Comparison of ENCODE assay signal across 16 mouse cellular contexts in genomic region chr15:99727039-99727438, GRCm38 (mm10). TPM values are rescaled to one million over a fixed set of nuclear protein-coding genes. Genes with fewer than 3 reads are reported as not detected.
DNase-seq lines count a peak whose midpoint lies in the region; ATAC-seq and TF ChIP-seq lines count a peak whose summit lies in the region.
"Not testable (repeated sequence)": the region's sequence is repeated elsewhere in the genome, so short reads cannot be mapped to it uniquely, and the experiment has no call there.
"Had no signal": no experiment of that assay in that cellular context is flagged by ENCODE, and none has a peak within 500 bp of the region (broad histone marks: within the 10 kb centered on the region; RNA-seq: fewer than 3 reads in every experiment).

No protein-coding gene starts in this region.

- not testable (repeated sequence) for H3K27me3 ChIP-seq in heart, embryonic 13.5 days (replicated peaks); liver, embryonic 12.5 days (replicated peaks); lung, embryonic 14.5 days (ENCODE audit: insufficient read depth, low read length); myocyte (ENCODE audit: control insufficient read depth, insufficient read depth, insufficient read length)

- H3K79me2 ChIP-seq in myocyte (ENCODE audit: control insufficient read depth, insufficient read depth) = peaks cover 29% of the 10 kb centered on the region

- H3K4me2 ChIP-seq in heart, embryonic 13.5 days = peak overlapping the region; percentile 91; the same call in 1 of the 2 replicates
- H3K4me2 ChIP-seq in liver, embryonic 12.5 days = peak overlapping the region; percentile 89
- H3K4me2 ChIP-seq in lung, embryonic 14.5 days = peak overlapping the region; percentile 71; the same call in 1 of the 2 replicates
- H3K4me2 ChIP-seq in myocyte (ENCODE audit: low read depth) = peak overlapping the region; percentile 92

- not testable (repeated sequence) for TF ChIP-seq POLR2A in myocyte (IDR thresholded peaks at IDR 0.05; ENCODE audit: insufficient read length, low read depth)

- peaks cover 39% of the 10 kb centered on the region for H3K4me1 ChIP-seq in heart, embryonic 13.5 days
- peaks cover 42% of the 10 kb centered on the region for H3K4me1 ChIP-seq in liver, embryonic 12.5 days
- H3K4me1 ChIP-seq in lung, embryonic 14.5 days (ENCODE audit: insufficient read depth) = peaks cover 11% of the 10 kb centered on the region

- not testable (repeated sequence) for H3K9me3 ChIP-seq in heart, embryonic 13.5 days; liver, embryonic 12.5 days (replicated peaks); lung, embryonic 14.5 days (ENCODE audit: low read depth, low read length)

- ATAC-seq in heart, embryonic 13.5 days (ENCODE audit: extremely low read depth, insufficient number of reproducible peaks, low FRiP score, low TSS enrichment); liver, embryonic 12.5 days; lung, embryonic 14.5 days (ENCODE audit: insufficient read depth): not testable (repeated sequence)

- peak; percentile 36 for DNase-seq in CD4-positive helper T cell, adult 2 months (ENCODE audit: low read depth, low spot score)
- peak; percentile 14 for DNase-seq in adipocyte (ENCODE audit: low spot score)
- peak; percentile 63 for DNase-seq in induced T-regulatory cell, adult 2 months (ENCODE audit: low read depth)
- DNase-seq in lung, embryonic 14.5 days = not testable (repeated sequence)

- not testable (repeated sequence) for TF ChIP-seq CTCF in lung, embryonic 14.5 days (IDR thresholded peaks at IDR 0.05; ENCODE audit: low read depth)

- H3K27ac ChIP-seq in heart, embryonic 13.5 days (replicated peaks); liver, embryonic 12.5 days; lung, embryonic 14.5 days (ENCODE audit: low read depth): not testable (repeated sequence)

- H3ac ChIP-seq in myocyte (ENCODE audit: control insufficient read depth, insufficient read length) = not testable (repeated sequence)

- not testable (repeated sequence) for H3K4me3 ChIP-seq in heart, embryonic 13.5 days; liver, embryonic 12.5 days; lung, embryonic 14.5 days (ENCODE audit: low read depth, low read length)
- peak overlapping the region; percentile 52 for H3K4me3 ChIP-seq in myocyte

- WGBS in heart, embryonic 13.5 days = 92% methylated on average over 5 of the region's 5 CpGs
- 83% methylated on average over 4 of the region's 5 CpGs for WGBS in liver, embryonic 12.5 days (ENCODE audit: insufficient replicate concordance)
- 92% methylated on average over 4 of the region's 5 CpGs for WGBS in lung, embryonic 14.5 days

- H3K36me3 ChIP-seq in heart, embryonic 13.5 days = peaks cover 43% of the 10 kb centered on the region
- peaks cover 22% of the 10 kb centered on the region for H3K36me3 ChIP-seq in liver, embryonic 12.5 days
- peaks cover 22% of the 10 kb centered on the region for H3K36me3 ChIP-seq in lung, embryonic 14.5 days (ENCODE audit: insufficient read depth)
- peaks cover 18% of the 10 kb centered on the region for H3K36me3 ChIP-seq in myocyte (ENCODE audit: control insufficient read depth, insufficient read depth)

- not testable (repeated sequence) for H3K9ac ChIP-seq in heart, embryonic 13.5 days; liver, embryonic 12.5 days; lung, embryonic 14.5 days

RNA-seq across cellular contexts. Expression of gene Cox14, which starts 1.6 kb away (rescaled TPM):
- polyA plus RNA-seq in heart, embryonic 13.5 days (2015; fragmentation: Nextera tagmentation; extraction: Ambion mirVana) = 155 and 181 TPM in 2 replicates
- 98.3 and 98.4 TPM in 2 replicates for polyA plus RNA-seq in liver, embryonic 12.5 days (2016; fragmentation: Nextera tagmentation; extraction: Ambion mirVana)
- 135 and 145 TPM in 2 replicates for polyA plus RNA-seq in lung, embryonic 14.5 days (2014; fragmentation: Nextera tagmentation; extraction: Ambion mirVana)
- polyA plus RNA-seq in myocyte (2012; fragmentation: generic; extraction: Trizol) = 410 TPM

RNA-seq across cellular contexts. Expression of gene Gpd1, which starts 9.7 kb away (rescaled TPM):
- 1.3 and 1.8 TPM in 2 replicates for polyA plus RNA-seq in heart, embryonic 13.5 days (2015; fragmentation: Nextera tagmentation; extraction: Ambion mirVana)
- polyA plus RNA-seq in liver, embryonic 12.5 days (2016; fragmentation: Nextera tagmentation; extraction: Ambion mirVana) = 7.5 and 8.0 TPM in 2 replicates
- 0.31 and 0.58 TPM in 2 replicates for polyA plus RNA-seq in lung, embryonic 14.5 days (2014; fragmentation: Nextera tagmentation; extraction: Ambion mirVana)
- polyA plus RNA-seq in myocyte (2012; fragmentation: generic; extraction: Trizol) = 6.9 TPM

RNA-seq across cellular contexts. Expression of gene Gm17349, which starts 21.7 kb away (rescaled TPM):
- not detected in 2 replicates for polyA plus RNA-seq in heart, embryonic 13.5 days (2015; fragmentation: Nextera tagmentation; extraction: Ambion mirVana)
- not detected in 2 replicates for polyA plus RNA-seq in liver, embryonic 12.5 days (2016; fragmentation: Nextera tagmentation; extraction: Ambion mirVana)
- not detected in 2 replicates for polyA plus RNA-seq in lung, embryonic 14.5 days (2014; fragmentation: Nextera tagmentation; extraction: Ambion mirVana)
- polyA plus RNA-seq in myocyte (2012; fragmentation: generic; extraction: Trizol) = not detected
- polyA plus RNA-seq: brain, embryonic 14.5 days; embryonic facial prominence, embryonic 11.5 days; forebrain, embryonic 11.5 days; forebrain, embryonic 16.5 days; gonadal fat pad, adult 2 months; heart, adult 2 months; heart, embryonic 11.5 days; hindbrain, embryonic 12.5 days; hindbrain, postnatal 0 days had no signal

RNA-seq across cellular contexts. Expression of gene Smarcd1, which starts 25.1 kb away (rescaled TPM):
- 22.1 and 22.3 TPM in 2 replicates for polyA plus RNA-seq in heart, embryonic 13.5 days (2015; fragmentation: Nextera tagmentation; extraction: Ambion mirVana)
- 12.2 and 12.6 TPM in 2 replicates for polyA plus RNA-seq in liver, embryonic 12.5 days (2016; fragmentation: Nextera tagmentation; extraction: Ambion mirVana)
- 52.5 and 63.5 TPM in 2 replicates for polyA plus RNA-seq in lung, embryonic 14.5 days (2014; fragmentation: Nextera tagmentation; extraction: Ambion mirVana)
- polyA plus RNA-seq in myocyte (2012; fragmentation: generic; extraction: Trizol) = 18.9 TPM

RNA-seq across cellular contexts. Expression of gene Cers5, which starts 45.6 kb away (rescaled TPM):
- polyA plus RNA-seq in heart, embryonic 13.5 days (2015; fragmentation: Nextera tagmentation; extraction: Ambion mirVana) = 51.6 and 54.7 TPM in 2 replicates
- 17.8 and 19.1 TPM in 2 replicates for polyA plus RNA-seq in liver, embryonic 12.5 days (2016; fragmentation: Nextera tagmentation; extraction: Ambion mirVana)
- 76.6 and 78.8 TPM in 2 replicates for polyA plus RNA-seq in lung, embryonic 14.5 days (2014; fragmentation: Nextera tagmentation; extraction: Ambion mirVana)
- 68.6 TPM for polyA plus RNA-seq in myocyte (2012; fragmentation: generic; extraction: Trizol)
